Mouse (Mus musculus): Measurements from ENCODE around the gene Vwce.
A peak's percentile ranks its signal among the peaks of the same experiment; 100 is the strongest.

Gene Vwce

GRCm38 (mm10) chr19:10691121-10691520 is 57.1 kb downstream of the Vwce start:
- DNase-seq (ENCODE audit: low spot score) = no peak

GRCm38 (mm10) chr19:10691660-10692059 is 57.6 kb downstream of the Vwce start:
- no peak for DNase-seq (ENCODE audit: low spot score)

- peak; percentile 65 for DNase-seq (ENCODE audit: low spot score)
Observed at GRCm38 (mm10) chr19:10692361-10692760, 58.3 kb downstream of the Vwce start.

GRCm38 (mm10) chr19:10693926-10694682 is 60.1 kb downstream of the Vwce start:
- DNase-seq (ENCODE audit: low spot score) = no peak

GRCm38 (mm10) chr19:10695801-10696200 is 61.8 kb downstream of the Vwce start:
- no peak for DNase-seq (ENCODE audit: low spot score)

- no peak for DNase-seq (ENCODE audit: low spot score)
Observed at GRCm38 (mm10) chr19:10698131-10698991, 64.3 kb downstream of the Vwce start.

GRCm38 (mm10) chr19:10699851-10700250 is 65.8 kb downstream of the Vwce start:
- no peak for DNase-seq (ENCODE audit: low spot score)

GRCm38 (mm10) chr19:10701013-10701726 is 67.2 kb downstream of the Vwce start:
- DNase-seq (ENCODE audit: low spot score) = peak; percentile 87

GRCm38 (mm10) chr19:10702125-10702524 is 68.1 kb downstream of the Vwce start:
- no peak for DNase-seq (ENCODE audit: low spot score)

GRCm38 (mm10) chr19:10703470-10703869 is 69.5 kb downstream of the Vwce start:
- DNase-seq (ENCODE audit: low spot score) = peak; percentile 52

- no peak for DNase-seq (ENCODE audit: low spot score)
Observed at GRCm38 (mm10) chr19:10707087-10707875, 73.3 kb downstream of the Vwce start.

- DNase-seq (ENCODE audit: low spot score) = no peak
Observed at GRCm38 (mm10) chr19:10707881-10708280, 73.9 kb downstream of the Vwce start.

- no peak for DNase-seq (ENCODE audit: low spot score)
Observed at GRCm38 (mm10) chr19:10708900-10709299, 74.9 kb downstream of the Vwce start.

GRCm38 (mm10) chr19:10709360-10710087 is 75.5 kb downstream of the Vwce start:
- DNase-seq (ENCODE audit: low spot score) = peak; percentile 98

- peak; percentile 80 for DNase-seq (ENCODE audit: low spot score)
Observed at GRCm38 (mm10) chr19:10710088-10710511, 76.1 kb downstream of the Vwce start.

GRCm38 (mm10) chr19:10710751-10711150 is 76.7 kb downstream of the Vwce start:
- DNase-seq (ENCODE audit: low spot score) = no peak

- no peak for DNase-seq (ENCODE audit: low spot score)
Observed at GRCm38 (mm10) chr19:10712194-10712593, 78.2 kb downstream of the Vwce start.

- no peak for DNase-seq (ENCODE audit: low spot score)
Observed at GRCm38 (mm10) chr19:10712646-10713045, 78.6 kb downstream of the Vwce start.

GRCm38 (mm10) chr19:10713551-10713950 is 79.5 kb downstream of the Vwce start:
- no peak for DNase-seq (ENCODE audit: low spot score)

GRCm38 (mm10) chr19:10714168-10714567 is 80.2 kb downstream of the Vwce start:
- no peak for DNase-seq (ENCODE audit: low spot score)

Data from adipocyte (in vitro differentiated cells).